Mouse (Mus musculus) lung, adult 2 months (tissue): ENCODE data around the gene Slc16a9.

Experiments
- CTCF ChIP-seq: fragments of 200-500 bp; IDR thresholded peaks from 2 replicates; pipeline ENCODE4 v1.5.1; 2011; ENCODE audit warnings: mild to moderate bottlenecking, low read length, control low read depth; ENCODE audit not compliant: insufficient read depth
- POLR2A ChIP-seq: fragments of 200-500 bp; IDR thresholded peaks from 2 replicates; pipeline ENCODE4 v1.6.1; 2011; ENCODE audit warnings: low read depth, mild to moderate bottlenecking, control low read depth, low read length, borderline replicate concordance; ENCODE audit errors: extremely low read depth

- TF ChIP-seq CTCF (no peak), POLR2A (no peak)
These were observed 45.3 kb upstream of the Slc16a9 start for GRCm38 (mm10) chr10:70199466-70200210.
